In genomic region chr5:122490148-122490547, GRCm38 (mm10) we compare ENCODE assay signal across 34 mouse cellular contexts.
"Had no signal": no experiment of that assay in that cellular context is flagged by ENCODE, and none has a peak within 500 bp of the region (broad histone marks: within the 10 kb centered on the region; RNA-seq: fewer than 3 reads in every experiment).

No protein-coding gene starts in this region.

- DNase-seq: heart, postnatal 10 days; heart, postnatal 14 days; heart, postnatal 36 days; heart, postnatal 4 days; kidney, adult 11 months; kidney, adult 18-20 months; kidney, adult 2 months; kidney, adult 8-10 months; kidney, adult 9 months; kidney, postnatal 10 days; kidney, postnatal 14 days; kidney, postnatal 25 days; kidney, postnatal 36 days; kidney, postnatal 4 days; layer of hippocampus, adult 9-11 months; layer of hippocampus, postnatal 36 days had no signal

- ATAC-seq: hindbrain, embryonic 16.5 days; hindbrain, postnatal 0 days; inflammation-experienced regulatory T-cells, adult 6 months; intestine, embryonic 15.5 days; intestine, embryonic 16.5 days; intestine, postnatal 0 days had no signal

- H3K27me3 ChIP-seq: heart, embryonic 13.5 days; heart, embryonic 15.5 days; hindbrain, embryonic 12.5 days; hindbrain, embryonic 13.5 days; hindbrain, embryonic 15.5 days; intestine, embryonic 15.5 days; kidney, embryonic 15.5 days had no signal

- H3K27ac ChIP-seq: heart, embryonic 13.5 days; heart, embryonic 15.5 days; hindbrain, embryonic 10.5 days; hindbrain, embryonic 12.5 days; hindbrain, embryonic 13.5 days; hindbrain, embryonic 14.5 days; hindbrain, embryonic 15.5 days; hindbrain, postnatal 0 days; intestine, embryonic 15.5 days; kidney, embryonic 15.5 days; kidney, postnatal 0 days; layer of hippocampus, adult 2 months; left cerebral cortex, adult 2 months had no signal

- H3K9me3 ChIP-seq: heart, embryonic 13.5 days; heart, embryonic 15.5 days; hindbrain, embryonic 10.5 days; hindbrain, embryonic 12.5 days; hindbrain, embryonic 13.5 days; hindbrain, embryonic 15.5 days; intestine, embryonic 15.5 days; kidney, embryonic 15.5 days had no signal

- H3K9ac ChIP-seq: heart, embryonic 13.5 days; heart, embryonic 15.5 days; hindbrain, embryonic 12.5 days; hindbrain, embryonic 13.5 days; hindbrain, embryonic 14.5 days; hindbrain, embryonic 15.5 days; intestine, embryonic 15.5 days; kidney, embryonic 15.5 days had no signal

- H3K4me3 ChIP-seq: heart, embryonic 13.5 days; heart, embryonic 15.5 days; hindbrain, embryonic 10.5 days; hindbrain, embryonic 12.5 days; hindbrain, embryonic 13.5 days; hindbrain, embryonic 15.5 days; intestine, embryonic 15.5 days; kidney, embryonic 15.5 days; layer of hippocampus, adult 2 months; left cerebral cortex, adult 2 months had no signal

- H3K4me2 ChIP-seq: heart, embryonic 11.5 days; heart, embryonic 13.5 days; heart, embryonic 15.5 days; hindbrain, embryonic 12.5 days; hindbrain, embryonic 13.5 days; hindbrain, embryonic 14.5 days; hindbrain, embryonic 15.5 days; intestine, embryonic 15.5 days; kidney, embryonic 15.5 days had no signal

- H3K4me1 ChIP-seq: hindbrain, embryonic 10.5 days; hindbrain, embryonic 12.5 days; hindbrain, embryonic 13.5 days had no signal
